8 mouse cellular contexts compared by ENCODE assay signal in the genomic region with DNA sequence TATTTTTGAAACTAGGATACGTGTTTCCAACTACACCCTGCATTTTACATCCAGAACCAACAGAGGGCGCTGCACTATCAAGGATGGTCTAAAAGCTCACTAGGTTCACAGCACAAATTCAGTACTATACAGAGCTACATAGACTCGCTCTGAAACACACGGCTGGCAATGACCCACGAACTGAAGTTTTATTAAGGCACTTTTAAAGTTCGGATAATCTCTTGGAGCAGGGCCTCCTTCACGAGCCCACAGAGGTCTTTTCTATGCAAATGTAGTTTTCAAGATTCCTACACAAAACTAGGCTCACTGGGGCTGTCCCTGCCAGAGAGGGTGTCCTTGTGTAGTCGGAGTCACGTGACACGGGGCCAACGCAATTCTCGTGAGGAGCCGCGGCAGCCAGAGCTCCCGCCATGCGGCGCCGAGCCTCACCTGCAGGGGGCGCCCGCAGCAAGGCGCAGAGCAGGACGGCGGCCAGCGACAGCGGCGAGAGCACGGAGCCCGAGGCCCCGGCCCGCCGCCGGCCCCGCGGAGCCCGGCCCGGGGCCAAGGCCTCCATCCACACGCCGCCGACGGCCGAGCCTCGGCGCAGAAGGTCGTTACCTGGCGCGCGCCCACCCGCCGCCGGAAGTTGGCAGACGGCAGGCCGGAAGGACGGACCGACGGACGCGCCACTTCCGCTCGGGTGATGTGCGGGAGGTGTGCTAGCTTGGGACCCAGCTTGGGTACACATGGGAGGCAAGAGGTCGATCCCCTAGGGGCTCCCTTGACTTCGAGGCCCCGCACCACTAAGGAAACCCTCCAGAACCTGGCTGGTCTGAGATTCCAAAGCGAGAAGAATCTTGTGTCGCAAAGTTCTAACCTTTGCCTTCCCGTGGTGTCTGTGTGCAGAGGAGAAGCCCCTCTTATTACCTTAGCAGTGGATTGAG. TPM values are rescaled to one million over a fixed set of nuclear protein-coding genes. Genes with fewer than 3 reads are reported as not detected.
DNase-seq lines count a peak whose midpoint lies in the region; ATAC-seq and TF ChIP-seq lines count a peak whose summit lies in the region.

A gene (plus strand): TSS at position 460 of the 926 bp plus-strand sequence.
A gene (minus strand): TSS at position 774 of the 926 bp plus-strand sequence.

- H3K27me3 ChIP-seq in heart, embryonic 14.5 days (ENCODE audit: control insufficient read depth, insufficient read depth, low read length) = no peaks in the 10 kb centered on the region
- H3K27me3 ChIP-seq in liver, embryonic 13.5 days = no peaks in the 10 kb centered on the region
- no peaks in the 10 kb centered on the region for H3K27me3 ChIP-seq in neural tube, embryonic 11.5 days (ENCODE audit: control insufficient read depth, insufficient read depth, low read length)
- H3K27me3 ChIP-seq in stomach, postnatal 0 days (ENCODE audit: control insufficient read depth, insufficient read depth, low read length) = no peaks in the 10 kb centered on the region

- no peaks in the 10 kb centered on the region for H3K36me3 ChIP-seq in heart, embryonic 14.5 days (ENCODE audit: control insufficient read depth, insufficient read depth, low read length)
- H3K36me3 ChIP-seq in liver, embryonic 13.5 days = no peaks in the 10 kb centered on the region
- H3K36me3 ChIP-seq in neural tube, embryonic 11.5 days (ENCODE audit: control insufficient read depth, insufficient read depth, low read length) = no peaks in the 10 kb centered on the region
- H3K36me3 ChIP-seq in stomach, postnatal 0 days (ENCODE audit: control insufficient read depth, insufficient read depth, low read length) = no peaks in the 10 kb centered on the region

- H3K9me3 ChIP-seq in heart, embryonic 14.5 days (ENCODE audit: control insufficient read depth, low read length) = no peaks in the 10 kb centered on the region
- no peaks in the 10 kb centered on the region for H3K9me3 ChIP-seq in liver, embryonic 13.5 days (replicated peaks)
- H3K9me3 ChIP-seq in neural tube, embryonic 11.5 days (ENCODE audit: control insufficient read depth, low read length) = no peaks in the 10 kb centered on the region
- no peaks in the 10 kb centered on the region for H3K9me3 ChIP-seq in stomach, postnatal 0 days (ENCODE audit: control insufficient read depth, low read length)

- H3K4me1 ChIP-seq in brown adipose tissue, adult 24 weeks (ENCODE audit: control insufficient read depth, insufficient read depth, insufficient read length, low read length) = no peaks in the 10 kb centered on the region
- no peaks in the 10 kb centered on the region for H3K4me1 ChIP-seq in heart, embryonic 14.5 days (ENCODE audit: control insufficient read depth in 2 of 2, insufficient read depth in 2 of 2, low read length in 2 of 2)
- H3K4me1 ChIP-seq in liver, embryonic 13.5 days (replicated peaks) = peaks cover 11% of the 10 kb centered on the region
- H3K4me1 ChIP-seq in neural tube, embryonic 11.5 days (ENCODE audit: control insufficient read depth, insufficient read depth, low read length) = no peaks in the 10 kb centered on the region
- 0 out of 2 replicates have a peak, but pooled peaks cover 3% of the 10 kb centered on the region for H3K4me1 ChIP-seq in stomach, postnatal 0 days (replicated peaks; ENCODE audit: control insufficient read depth, insufficient read depth)

- WGBS in heart, embryonic 14.5 days = 3% methylated on average over 66 of the region's 66 CpGs
- WGBS in liver, embryonic 13.5 days (ENCODE audit: insufficient replicate concordance) = 1% methylated on average over 64 of the region's 66 CpGs
- WGBS in neural tube, embryonic 11.5 days = 3% methylated on average over 66 of the region's 66 CpGs
- WGBS in stomach, postnatal 0 days = 2% methylated on average over 64 of the region's 66 CpGs

- peak; percentile 93 for ATAC-seq in heart, embryonic 14.5 days (ENCODE audit: insufficient number of reproducible peaks, insufficient read depth, low FRiP score, low read depth)
- peak; percentile 98 for ATAC-seq in liver, embryonic 13.5 days (ENCODE audit: low read depth)
- ATAC-seq in neural tube, embryonic 11.5 days (ENCODE audit: insufficient read depth, low FRiP score, low TSS enrichment) = peak; percentile 96
- peak; percentile 98 for ATAC-seq in stomach, postnatal 0 days (ENCODE audit: low FRiP score, low TSS enrichment)

- TF ChIP-seq CTCF in stomach, postnatal 0 days (IDR thresholded peaks at IDR 0.05; ENCODE audit: low read depth) = peak; percentile 74

- peak within 1 kb of the TSS; percentile 73 for H3K9ac ChIP-seq in heart, embryonic 14.5 days (ENCODE audit: low read length)
- H3K9ac ChIP-seq in liver, embryonic 13.5 days = peak within 1 kb of the TSS; percentile 82
- H3K9ac ChIP-seq in neural tube, embryonic 11.5 days (ENCODE audit: low read length) = peak within 1 kb of the TSS; percentile 67
- peak within 1 kb of the TSS; percentile 79 for H3K9ac ChIP-seq in stomach, postnatal 0 days (ENCODE audit: low read length)

- no peak for TF ChIP-seq EP300 in stomach, postnatal 0 days (optimal IDR thresholded peaks at IDR 0.05)

- peak within 1 kb of the TSS; percentile 59 for H3K4me3 ChIP-seq in brown adipose tissue, adult 24 weeks (ENCODE audit: insufficient read depth, low read depth, low read length)
- H3K4me3 ChIP-seq in heart, embryonic 14.5 days (ENCODE audit: control insufficient read depth in 1 of 2, insufficient read depth in 1 of 2, low read depth in 1 of 2, low read length in 2 of 2) = peak within 1 kb of the TSS; percentile 63 to 71
- peak within 1 kb of the TSS; percentile 76 for H3K4me3 ChIP-seq in liver, embryonic 13.5 days (replicated peaks)
- peak within 1 kb of the TSS; percentile 50 for H3K4me3 ChIP-seq in neural tube, embryonic 11.5 days (ENCODE audit: low read depth, low read length)
- peak within 1 kb of the TSS; percentile 67 for H3K4me3 ChIP-seq in stomach, postnatal 0 days (ENCODE audit: low read depth, low read length)

- H3K27ac ChIP-seq in brown adipose tissue, adult 24 weeks (replicated peaks; ENCODE audit: low read depth, low read length) = no peak within 1 kb of the TSS; the same call in 1 of the 2 replicates
- peak within 1 kb of the TSS; percentile 61 to 79; a peak in 3 of 4 replicates for H3K27ac ChIP-seq in heart, embryonic 14.5 days (replicated peaks in 1 of 2; ENCODE audit: control insufficient read depth in 1 of 2, insufficient read depth in 1 of 2, low read depth in 2 of 2, low read length in 2 of 2)
- H3K27ac ChIP-seq in liver, embryonic 13.5 days = peak within 1 kb of the TSS; percentile 76
- H3K27ac ChIP-seq in neural tube, embryonic 11.5 days (ENCODE audit: low read depth, low read length) = peak within 1 kb of the TSS; percentile 31; the same call in 1 of the 2 replicates
- H3K27ac ChIP-seq in stomach, postnatal 0 days (replicated peaks) = peak within 1 kb of the TSS; percentile 83

- H3K4me2 ChIP-seq in heart, embryonic 14.5 days (ENCODE audit: low read length) = peak within 1 kb of the TSS; percentile 89
- peak within 1 kb of the TSS; percentile 84 for H3K4me2 ChIP-seq in liver, embryonic 13.5 days
- H3K4me2 ChIP-seq in neural tube, embryonic 11.5 days (ENCODE audit: low read depth) = peak within 1 kb of the TSS; percentile 53
- peak within 1 kb of the TSS; percentile 79 for H3K4me2 ChIP-seq in stomach, postnatal 0 days (replicated peaks; ENCODE audit: low read depth)

- DNase-seq in CD4-positive helper T cell, adult 2 months (ENCODE audit: low read depth, low spot score) = peak; percentile 95
- DNase-seq in fibroblast of lung, adult 2 months (ENCODE audit: low read depth) = peak; percentile 30
- peak; percentile 94 for DNase-seq in kidney, postnatal 14 days
- DNase-seq in liver, embryonic 13.5 days = peak; percentile 91
- DNase-seq in neural tube, embryonic 11.5 days (ENCODE audit: low spot score) = peak; percentile 94
- peak; percentile 90 for DNase-seq in stomach, postnatal 0 days (ENCODE audit: low spot score)

RNA-seq across cellular contexts. Expression of the first gene that starts in this region (rescaled TPM):
- 2.1 TPM in 1 of 2 replicates, not detected in the other for polyA plus RNA-seq in brown adipose tissue, adult 24 weeks (2012; ENCODE audit: insufficient read depth, insufficient read length, missing spikeins)
- polyA plus RNA-seq in heart, embryonic 14.5 days (2014; fragmentation: Nextera tagmentation; extraction: Ambion mirVana) = 1.4 and 2.2 TPM in 2 replicates
- 0.56 and 0.58 TPM in 2 replicates for polyA plus RNA-seq in liver, embryonic 13.5 days (2015; fragmentation: Nextera tagmentation; extraction: Ambion mirVana)
- 2.4 and 4.2 TPM in 2 replicates for polyA plus RNA-seq in neural tube, embryonic 11.5 days (2014; fragmentation: Nextera tagmentation; extraction: Ambion mirVana)
- 0.78 and 1.2 TPM in 2 replicates for polyA plus RNA-seq in stomach, postnatal 0 days (2015; fragmentation: Nextera tagmentation; extraction: Ambion mirVana)

RNA-seq across cellular contexts. Expression of the second gene that starts in this region (rescaled TPM):
- polyA plus RNA-seq in brown adipose tissue, adult 24 weeks (2012; ENCODE audit: insufficient read depth, insufficient read length, missing spikeins) = 0.71 TPM in 1 of 2 replicates, not detected in the other
- polyA plus RNA-seq in heart, embryonic 14.5 days (2014; fragmentation: Nextera tagmentation; extraction: Ambion mirVana) = 0.70 and 0.86 TPM in 2 replicates
- 0.22 and 0.29 TPM in 2 replicates for polyA plus RNA-seq in liver, embryonic 13.5 days (2015; fragmentation: Nextera tagmentation; extraction: Ambion mirVana)
- 0.51 and 0.57 TPM in 2 replicates for polyA plus RNA-seq in neural tube, embryonic 11.5 days (2014; fragmentation: Nextera tagmentation; extraction: Ambion mirVana)
- polyA plus RNA-seq in stomach, postnatal 0 days (2015; fragmentation: Nextera tagmentation; extraction: Ambion mirVana) = 0.29 and 0.33 TPM in 2 replicates

Comparison
In these comparisons a context has a peak if more than half of its experiments do, and no peak if none do; other contexts are left out.
1. Peak in DNase-seq, ATAC-seq, H3K4me3 ChIP-seq, H3K27ac ChIP-seq, H3K9ac ChIP-seq and H3K4me2 ChIP-seq in liver, embryonic 13.5 days; RNA of the genes that start here not detected or under 1 TPM.
2. DNase-seq: peak in every context shown above with its lines; median percentile 95 in CD4-positive helper T cell, adult 2 months; 94 in kidney, postnatal 14 days; 94 in neural tube, embryonic 11.5 days; 91 in liver, embryonic 13.5 days; 90 in stomach, postnatal 0 days; 30 in fibroblast of lung, adult 2 months.